Mouse (Mus musculus): ENCODE results near the gene Rnf111.
"Not testable (repeated sequence)": the region's sequence is repeated elsewhere in the genome, so short reads cannot be mapped to it uniquely, and the experiment has no call there.

Gene Rnf111

DNA sequence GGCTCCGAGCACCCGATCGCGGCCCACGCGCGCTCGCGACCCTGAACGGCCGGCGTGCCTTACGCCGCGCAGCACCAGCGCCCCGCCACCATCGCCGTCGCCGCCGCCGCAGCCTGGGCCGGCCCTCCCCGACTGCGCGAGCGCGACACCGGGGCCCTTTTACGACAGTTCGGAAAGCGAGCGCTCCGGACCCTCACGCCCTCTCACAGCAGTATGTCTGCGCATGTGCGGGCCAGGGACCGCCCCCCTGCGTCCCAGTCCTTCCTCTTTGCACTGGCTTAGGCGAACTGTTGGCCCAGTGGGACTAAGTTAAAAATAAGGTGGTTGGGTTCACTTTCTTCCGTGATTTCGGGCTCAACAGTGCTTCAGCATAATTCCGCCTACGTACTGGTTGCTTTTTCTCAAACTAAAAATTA lies at the start of gene Rnf111:
Rnf111 (minus strand) TSS at position 100 of the 416 bp plus-strand sequence.
- in situ Hi-C loops (cut with MboI, MseI) = no loop called here

DNA sequence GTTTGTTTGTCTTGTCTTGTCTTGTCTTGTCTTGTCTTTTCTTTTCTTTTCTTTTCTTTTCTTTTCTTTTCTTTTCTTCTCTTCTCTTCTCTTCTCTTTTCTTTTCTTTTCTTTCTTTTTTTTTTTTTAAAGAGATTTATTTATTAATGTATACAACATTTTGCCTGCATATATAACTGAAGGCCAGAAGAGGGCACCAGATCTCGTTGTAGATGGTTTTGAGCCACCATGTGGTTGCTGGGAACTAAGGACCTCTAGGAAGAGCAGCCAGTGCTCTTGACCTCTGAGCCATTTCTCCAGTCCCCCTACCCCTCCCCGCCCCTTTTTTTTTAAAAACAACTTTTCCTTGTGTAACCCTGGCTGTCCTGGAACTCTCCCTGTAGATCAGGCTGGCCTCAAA lies 48.7 kb upstream of the Rnf111 start:
- in situ Hi-C loops (cut with MboI, MseI) = not testable (repeated sequence)

DNA sequence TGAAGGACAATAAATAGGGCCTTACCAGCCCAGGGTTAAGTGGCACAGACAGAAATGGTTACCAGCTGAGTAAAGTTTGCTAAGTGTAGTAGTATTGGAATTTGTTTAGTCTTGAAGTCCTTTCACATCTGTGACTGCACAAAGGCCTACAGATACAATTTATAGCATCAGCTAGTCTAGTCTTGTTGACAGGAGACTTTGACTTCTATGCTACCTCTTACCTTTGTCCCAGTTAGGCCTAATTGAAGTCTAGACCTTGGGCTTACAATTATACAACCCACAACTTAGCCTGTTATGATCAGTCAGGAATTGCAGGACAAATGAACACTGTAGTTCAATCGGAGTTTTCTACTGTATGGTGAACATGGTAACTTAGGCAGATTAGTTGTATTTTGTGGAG lies 48.0 kb upstream of the Rnf111 start:
- in situ Hi-C loops (cut with MboI, MseI) = no loop called here

DNA sequence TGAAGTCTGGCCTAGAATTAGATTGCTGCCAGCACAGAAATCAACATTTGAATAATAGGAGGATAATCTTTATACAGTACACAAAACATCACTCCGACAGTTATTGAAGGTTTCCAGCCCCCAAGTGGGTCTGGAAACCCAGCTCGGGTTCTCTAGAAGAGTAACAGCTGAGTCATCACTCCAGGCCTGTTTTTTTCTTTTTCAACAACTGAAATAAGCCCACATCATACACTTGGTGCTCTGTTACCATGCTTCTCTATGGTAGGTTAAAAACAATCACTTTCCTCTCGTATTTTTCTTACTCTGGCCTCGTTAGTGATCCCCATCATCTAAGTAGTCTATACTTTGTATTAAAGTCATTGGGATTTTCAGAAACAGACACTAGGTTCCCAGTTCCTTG lies 44.8 kb upstream of the Rnf111 start:
- in situ Hi-C loops (cut with MboI, MseI) = no loop called here

DNA sequence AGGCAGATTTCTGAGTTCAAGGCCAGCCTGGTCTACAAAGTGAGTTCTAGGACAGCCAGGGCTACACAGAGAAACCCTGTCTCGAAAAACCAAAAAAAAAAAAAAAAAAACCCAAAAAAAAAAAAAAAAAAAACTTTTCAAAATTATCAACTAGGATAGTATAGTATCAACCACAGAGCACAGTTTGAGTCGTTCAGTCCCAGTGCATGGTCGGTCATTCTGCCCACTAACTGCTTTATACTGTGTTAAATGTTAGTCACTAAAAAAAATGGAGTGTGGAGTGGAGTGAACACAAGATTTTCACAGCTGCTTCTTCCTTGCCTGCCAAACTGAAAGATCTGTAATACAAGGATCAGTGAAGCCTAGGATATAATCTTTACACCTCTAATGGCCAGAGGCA lies 43.1 kb upstream of the Rnf111 start:
- in situ Hi-C loops (cut with MboI, MseI) = not testable (repeated sequence)

- in situ Hi-C loops (cut with MboI, MseI) = loop anchor here (5.0 kb wide), 1 partner anchor 38 kb away; no protein-coding TSS in a partner anchor
Observed at GRCm38 (mm10) chr9:70544831-70545230, 41.3 kb upstream of the Rnf111 start.

GRCm38 (mm10) chr9:70543985-70544384 lies 40.5 kb upstream of the Rnf111 start:
- in situ Hi-C loops (cut with MboI, MseI) = loop anchor here (5.0 kb wide), 1 partner anchor 37 kb away; no protein-coding TSS in a partner anchor

DNA sequence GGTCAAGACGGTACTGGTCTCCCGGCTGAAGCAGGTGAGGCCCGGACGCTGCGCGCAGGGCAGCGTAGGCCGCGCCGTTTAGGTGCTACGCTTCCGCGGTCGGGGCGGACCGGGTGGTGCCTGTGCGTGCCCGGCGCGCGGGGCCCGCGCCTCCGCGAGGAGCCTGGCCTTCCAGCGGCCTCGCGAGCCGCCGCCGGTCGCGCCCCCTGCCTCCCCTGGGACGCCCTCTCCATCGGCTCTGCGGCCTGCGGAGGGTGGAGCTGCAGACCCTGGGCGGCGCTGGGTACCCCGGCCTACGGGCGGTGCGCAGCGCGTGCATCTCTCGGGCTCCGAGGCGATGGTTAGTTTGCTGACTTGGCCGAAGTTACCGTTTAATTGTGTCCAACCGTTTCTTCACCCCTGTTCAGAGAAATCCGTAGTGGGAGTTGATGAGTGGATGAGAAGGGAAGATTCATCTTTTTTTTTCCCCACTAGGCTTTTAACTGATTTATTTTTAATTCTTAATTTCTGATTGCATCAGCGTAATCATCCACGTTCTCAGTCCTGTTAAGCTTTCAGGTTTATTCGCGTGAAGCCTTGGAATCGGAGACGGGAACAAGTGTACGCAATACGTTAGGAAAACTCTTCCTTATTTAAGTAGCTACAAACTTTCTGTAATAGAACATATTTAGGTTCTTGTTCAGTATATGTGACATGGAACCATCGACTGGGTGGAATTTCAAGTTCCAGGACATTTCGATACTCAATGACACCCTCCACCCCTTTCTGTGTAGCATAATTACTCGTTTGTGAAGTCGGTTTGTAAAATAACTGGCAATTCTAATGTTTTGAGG lies 39.7 kb upstream of the Rnf111 start:
- in situ Hi-C loops (cut with MboI, MseI) = loop anchor here (5.0 kb wide), 1 partner anchor 36 kb away; no protein-coding TSS in a partner anchor

DNA sequence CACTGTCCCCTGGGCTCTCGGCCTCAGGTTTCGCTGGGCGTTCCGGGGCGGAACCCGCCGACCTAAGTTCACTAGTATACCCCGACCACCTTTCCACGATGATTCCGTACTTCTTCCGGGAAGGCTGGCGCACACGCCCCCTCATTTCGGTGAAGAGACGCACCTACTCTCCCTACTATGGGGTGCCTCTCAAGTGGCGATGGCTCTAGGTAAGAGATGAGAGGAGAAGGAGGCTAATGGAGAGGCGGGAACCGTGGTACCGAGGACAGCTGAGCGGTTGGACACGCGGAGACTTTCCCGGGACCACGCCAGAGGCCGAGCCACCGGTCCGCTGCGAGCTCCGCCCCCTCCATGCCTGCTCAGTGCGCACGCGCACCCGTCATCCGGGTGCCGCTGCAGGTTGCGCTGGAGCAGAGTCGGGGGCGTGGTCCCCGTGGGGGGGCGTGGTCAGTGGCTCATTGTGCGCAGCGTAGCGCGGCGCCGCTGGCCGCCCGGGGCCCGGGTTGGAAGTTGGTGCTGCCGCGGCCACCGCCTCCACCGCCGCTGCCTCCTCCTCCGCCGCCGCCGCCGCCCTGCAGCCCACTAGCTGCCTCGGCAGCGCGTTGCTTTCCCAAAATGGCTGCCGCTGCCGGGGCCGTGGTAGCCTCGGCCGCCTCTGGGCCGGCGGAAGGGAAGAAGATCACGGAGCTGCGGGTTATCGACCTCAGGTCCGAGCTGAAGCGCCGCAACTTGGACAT lies 38.9 kb upstream of the Rnf111 start, which contains the start of gene Sltm:
Sltm (plus strand) TSS at position 450 of the 737 bp plus-strand sequence.
- in situ Hi-C loops (cut with MboI, MseI) = loop anchor here (5.0 kb wide), 1 partner anchor 35 kb away; no protein-coding TSS in a partner anchor

DNA sequence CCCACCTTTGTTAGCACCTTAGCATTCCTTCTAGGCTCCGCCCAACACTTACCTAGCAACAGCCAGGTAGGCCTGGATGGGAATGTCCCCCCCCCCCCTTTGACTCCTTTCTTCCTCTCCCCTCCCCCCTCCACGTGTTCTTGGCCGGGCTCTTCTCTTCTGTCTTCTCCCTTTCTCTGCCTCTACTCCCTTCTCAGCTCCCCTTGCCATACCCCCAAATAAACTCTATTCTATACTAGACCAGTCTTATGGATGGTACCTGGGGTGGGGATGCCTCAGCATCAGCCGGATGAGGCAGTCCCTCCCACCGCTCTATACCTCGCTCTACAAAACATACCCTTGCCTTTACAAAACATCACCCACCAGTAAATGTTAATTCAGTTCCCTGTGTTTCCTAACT lies 38.1 kb upstream of the Rnf111 start:
- in situ Hi-C loops (cut with MboI, MseI) = loop anchor here (5.0 kb wide), 1 partner anchor 34 kb away; no protein-coding TSS in a partner anchor

GRCm38 (mm10) chr9:70533328-70533727 lies 29.8 kb upstream of the Rnf111 start:
- in situ Hi-C loops (cut with MboI, MseI) = no loop called here

GRCm38 (mm10) chr9:70524366-70524765 lies 20.8 kb upstream of the Rnf111 start:
- in situ Hi-C loops (cut with MboI, MseI) = no loop called here

GRCm38 (mm10) chr9:70523813-70524212 lies 20.3 kb upstream of the Rnf111 start:
- in situ Hi-C loops (cut with MboI, MseI) = no loop called here

DNA sequence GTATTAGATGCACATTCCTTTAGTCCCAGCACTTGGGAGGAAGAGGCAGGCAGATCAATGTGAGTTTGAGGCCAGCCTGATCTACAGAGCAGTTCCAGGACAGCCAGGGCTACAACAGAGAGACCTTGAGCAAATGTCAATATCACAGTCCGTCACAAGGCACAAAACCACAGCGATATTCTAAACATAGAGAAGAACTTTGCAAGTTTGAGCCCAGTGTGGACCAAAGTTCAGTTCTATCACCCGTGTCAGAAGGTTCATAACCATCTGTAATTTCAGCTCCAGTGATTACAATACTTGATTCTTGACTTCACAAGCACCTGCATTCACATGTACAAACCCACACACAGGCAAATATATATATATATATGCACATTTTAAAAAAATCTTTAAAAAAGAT lies 17.1 kb upstream of the Rnf111 start:
- in situ Hi-C loops (cut with MboI, MseI) = no loop called here

DNA sequence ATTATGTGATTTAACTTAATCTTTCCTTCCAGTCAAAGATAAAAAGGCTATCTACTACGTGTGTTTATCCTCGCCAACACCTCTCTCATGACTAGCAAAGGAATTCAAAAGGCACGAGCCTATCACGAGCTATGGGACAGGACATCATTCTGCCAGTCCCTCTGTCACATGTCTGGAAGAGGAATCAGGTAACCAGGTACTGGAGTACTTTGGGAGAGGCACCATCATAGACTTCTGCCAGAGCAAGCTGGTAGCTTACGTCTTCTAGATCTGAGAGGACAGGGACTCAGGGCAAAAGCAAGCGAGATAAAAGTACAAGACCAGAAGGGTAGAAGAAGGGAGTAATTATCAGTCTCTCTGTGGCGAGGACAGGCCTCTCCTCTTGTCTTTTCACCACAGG lies 8.2 kb upstream of the Rnf111 start:
- in situ Hi-C loops (cut with MboI, MseI) = loop anchor here (10.0 kb wide), 1 partner anchor 1203 kb away; no protein-coding TSS in a partner anchor

- in situ Hi-C loops (cut with MboI, MseI) = loop anchor here (10.0 kb wide), 1 partner anchor 1204 kb away; no protein-coding TSS in a partner anchor
Observed at GRCm38 (mm10) chr9:70510998-70511583, 7.6 kb upstream of the Rnf111 start.

DNA sequence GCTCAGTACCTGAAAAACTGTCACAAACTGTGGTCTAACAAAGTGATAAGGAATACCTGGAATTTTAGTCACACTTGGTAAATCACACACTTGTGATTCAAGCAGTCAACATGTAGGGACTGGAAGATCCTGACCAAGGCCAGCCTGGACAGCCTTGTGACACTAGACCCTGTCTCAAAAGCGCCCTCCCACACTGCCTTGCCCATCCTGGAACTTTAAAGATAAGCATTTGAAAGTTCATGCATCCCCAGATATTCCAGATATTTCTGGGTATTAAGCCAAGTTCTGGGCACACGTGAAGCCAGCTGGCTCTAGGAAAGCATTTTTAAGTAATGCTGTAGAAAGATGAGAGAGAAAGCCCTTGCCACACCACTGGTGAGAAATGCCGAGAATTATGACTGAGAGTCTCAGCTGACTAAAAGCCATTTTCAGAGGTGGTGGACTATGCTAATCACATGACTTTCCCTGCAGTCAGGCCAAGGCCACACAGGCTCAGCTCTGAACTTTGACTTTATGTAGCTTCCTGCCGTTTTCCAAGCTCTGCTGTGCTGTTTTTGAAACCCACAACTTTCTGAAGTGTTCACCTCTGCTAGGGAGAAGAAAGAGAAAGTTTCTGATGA lies 6.5 kb upstream of the Rnf111 start:
- in situ Hi-C loops (cut with MboI, MseI) = loop anchor here (5.0 to 10.0 kb wide), 2 partner anchors 32 to 1205 kb away; partner anchors contain the start of gene Sltm

DNA sequence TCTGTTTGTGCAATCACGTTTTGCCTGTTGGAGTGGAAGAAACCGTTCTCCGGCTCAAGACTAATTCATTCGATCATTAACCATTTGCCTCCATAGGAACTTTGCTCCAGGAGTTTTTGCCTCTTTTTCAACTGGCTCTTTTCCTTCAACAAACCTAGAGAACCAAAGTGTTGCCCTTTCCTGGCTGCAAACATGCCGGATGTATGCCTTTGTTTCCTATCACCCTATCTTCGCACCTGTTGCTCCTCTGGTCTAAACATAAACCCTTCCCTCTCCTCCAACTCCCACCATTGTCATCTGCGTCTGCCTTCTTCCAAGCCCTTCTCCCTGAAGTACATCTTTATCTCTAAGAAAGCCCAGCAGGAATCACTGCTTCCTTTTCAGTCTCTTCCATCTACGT lies 3.3 kb upstream of the Rnf111 start:
- in situ Hi-C loops (cut with MboI, MseI) = loop anchor here (5.0 kb wide), 1 partner anchor 36 kb away; the partner anchor contains the start of gene Sltm

DNA sequence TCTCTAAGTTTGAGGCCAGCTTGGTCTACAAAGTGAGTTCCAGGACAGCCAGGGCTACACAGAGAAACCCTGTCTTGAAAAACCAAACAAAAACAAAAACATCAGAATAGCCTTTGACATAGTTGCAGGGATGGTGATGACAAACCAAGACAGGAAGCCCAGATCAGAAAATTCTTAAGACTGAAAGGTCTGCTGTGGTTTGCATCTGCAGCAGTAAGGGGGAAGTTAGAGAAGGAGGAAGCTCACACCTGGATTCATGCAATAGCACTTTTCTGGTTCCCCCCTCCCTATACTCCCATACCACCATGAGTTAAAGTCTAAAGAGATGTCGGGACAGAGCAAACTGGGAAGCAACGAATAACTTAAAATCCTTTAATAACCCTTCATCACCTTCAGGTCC lies 2.7 kb upstream of the Rnf111 start:
- in situ Hi-C loops (cut with MboI, MseI) = loop anchor here (5.0 kb wide), 1 partner anchor 36 kb away; the partner anchor contains the start of gene Sltm

- in situ Hi-C loops (cut with MboI, MseI) = no loop called here
Observed at GRCm38 (mm10) chr9:70503015-70503603, 416 bp downstream of the Rnf111 start.
